ENCODE assay signal across 8 mouse cellular contexts in the genomic region with DNA sequence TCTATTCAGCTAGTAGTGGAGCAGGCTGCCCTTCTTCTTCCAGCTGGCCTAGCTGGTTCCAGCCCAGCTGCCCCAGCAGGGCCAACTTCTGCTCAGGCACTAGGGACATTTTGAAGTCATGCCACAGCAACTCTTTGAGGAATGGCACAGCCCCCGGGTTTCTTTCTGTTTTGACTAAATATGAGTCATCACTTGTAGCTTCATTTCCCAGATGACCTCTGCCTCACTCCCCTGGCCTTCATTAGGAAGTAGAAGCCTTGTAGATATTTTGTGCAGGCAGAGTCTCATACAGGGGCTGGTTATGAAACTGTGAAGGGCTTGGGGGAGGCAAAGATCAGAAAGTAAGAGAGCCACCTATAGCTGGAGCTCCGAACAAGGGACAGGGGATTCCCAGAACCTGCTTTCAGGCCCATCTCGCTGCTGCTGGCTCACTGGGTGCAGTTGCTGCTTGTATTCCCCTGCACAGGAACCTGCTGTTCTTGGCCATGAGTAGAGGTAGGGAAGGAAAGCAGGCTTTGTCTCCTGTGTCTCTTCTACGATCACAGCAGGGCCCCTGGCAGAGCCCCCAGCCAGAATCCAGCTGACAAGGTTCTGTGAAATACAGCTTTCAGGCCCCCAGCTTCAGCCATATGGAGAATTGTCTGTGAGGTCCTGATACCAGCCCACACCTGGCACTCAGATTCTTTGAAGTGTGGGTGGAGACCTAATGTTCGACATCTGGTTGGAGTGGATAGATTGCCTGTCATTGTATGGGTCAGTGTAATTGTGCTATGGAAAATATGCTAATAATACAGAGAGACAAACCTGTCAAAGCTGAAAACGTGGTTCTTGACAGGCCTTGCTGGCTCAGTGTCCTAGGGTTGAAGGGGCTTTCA. TPM values are rescaled to one million over a fixed set of nuclear protein-coding genes. Genes with fewer than 3 reads are reported as not detected.
DNase-seq lines count a peak whose midpoint lies in the region.

No protein-coding gene starts in this region.

- peak; percentile 15 for DNase-seq in testis, postnatal 14 days (ENCODE audit: low spot score)
- DNase-seq in testis, postnatal 10 days (ENCODE audit: low spot score): no peak
- peak; percentile 73 for DNase-seq in c-Kit-positive CD71-positive TER-119-positive erythroid progenitor cells, embryonic 14.5 days (ENCODE audit: low spot score)
- DNase-seq in heart, adult 8-10 months (ENCODE audit: low spot score): peak; percentile 55
- peak; percentile 49 for DNase-seq in kidney, adult 9 months
- DNase-seq in lung, postnatal 36 days: peak; percentile 71
- no peak for DNase-seq in layer of hippocampus, adult 9-11 months
- no peak for DNase-seq in layer of hippocampus, adult 11-12 months (ENCODE audit: low spot score)

RNA-seq across cellular contexts. Expression of a gene that starts 30.4 kb away (rescaled TPM):
- total RNA-seq in heart, adult 8-10 months (2022): 10 to 100 TPM; 10.9 to 15.9 (median 13.0) TPM

Comparison
In these comparisons a context has a peak if more than half of its experiments do, and no peak if none do; other contexts are left out.
1. DNase-seq: peak in testis, postnatal 14 days (single experiment), c-Kit-positive CD71-positive TER-119-positive erythroid progenitor cells, embryonic 14.5 days (single experiment), heart, adult 8-10 months (single experiment), kidney, adult 9 months (single experiment) and lung, postnatal 36 days (single experiment); none in testis, postnatal 10 days (single experiment), layer of hippocampus, adult 9-11 months (single experiment) and layer of hippocampus, adult 11-12 months (single experiment).